8 mouse cellular contexts compared by ENCODE assay signal in genomic region chr4:129263225-129264021, GRCm38 (mm10). TPM values are rescaled to one million over a fixed set of nuclear protein-coding genes. Genes with fewer than 3 reads are reported as not detected.
DNase-seq lines count a peak whose midpoint lies in the region; ATAC-seq and TF ChIP-seq lines count a peak whose summit lies in the region.

No protein-coding gene starts in this region.

- peak; percentile 25 to 72 for DNase-seq in frontal cortex, adult 2 months (ENCODE audit: extremely low spot score in 1 of 2, low spot score in 1 of 2)
- no peak for DNase-seq in frontal cortex, postnatal 14 days (ENCODE audit: low spot score in 2 of 2)
- peak; percentile 88 for DNase-seq in NIH3T3 (ENCODE audit: low read depth)
- DNase-seq in kidney, postnatal 10 days: peak; percentile 74
- peak; percentile 89 for DNase-seq in lung, postnatal 0 days (ENCODE audit: low spot score)
- peak; percentile 79 for DNase-seq in stomach, postnatal 0 days (ENCODE audit: low spot score)

- no peaks in the 10 kb centered on the region for H3K36me3 ChIP-seq in heart, embryonic 12.5 days
- no peaks in the 10 kb centered on the region for H3K36me3 ChIP-seq in lung, postnatal 0 days (ENCODE audit: insufficient read depth, low read length)
- no peaks in the 10 kb centered on the region for H3K36me3 ChIP-seq in stomach, postnatal 0 days (ENCODE audit: control insufficient read depth, insufficient read depth, low read length)

- peak; percentile 53; the same call in 1 of the 2 replicates for TF ChIP-seq EP300 in lung, postnatal 0 days (IDR thresholded peaks at IDR 0.05)
- no peak for TF ChIP-seq EP300 in stomach, postnatal 0 days (optimal IDR thresholded peaks at IDR 0.05)

- no peak for TF ChIP-seq POLR2A in cortical plate, adult 2 months (IDR thresholded peaks at IDR 0.05; ENCODE audit: extremely low read depth, insufficient read depth, low read length)

- H3K9ac ChIP-seq in heart, embryonic 12.5 days: no peak overlapping the region
- no peak overlapping the region for H3K9ac ChIP-seq in lung, postnatal 0 days (replicated peaks; ENCODE audit: low read depth)
- H3K9ac ChIP-seq in stomach, postnatal 0 days (ENCODE audit: low read length): no peak overlapping the region

- peaks cover 3% of the 10 kb centered on the region for H3K4me1 ChIP-seq in cortical plate, adult 2 months (ENCODE audit: control insufficient read depth, insufficient read depth, low read length)
- H3K4me1 ChIP-seq in heart, embryonic 12.5 days (replicated peaks): peaks cover 23% of the 10 kb centered on the region
- H3K4me1 ChIP-seq in lung, postnatal 0 days (ENCODE audit: insufficient read depth, low read depth, low read length): peaks cover 6% of the 10 kb centered on the region; the same call in 1 of the 2 replicates
- 0 out of 2 replicates have a peak, but pooled peaks cover 3% of the 10 kb centered on the region for H3K4me1 ChIP-seq in stomach, postnatal 0 days (replicated peaks; ENCODE audit: control insufficient read depth, insufficient read depth)

- peaks cover 73% of the 10 kb centered on the region for H3K27me3 ChIP-seq in heart, embryonic 12.5 days (replicated peaks)
- no peaks in the 10 kb centered on the region for H3K27me3 ChIP-seq in lung, postnatal 0 days (replicated peaks; ENCODE audit: insufficient read depth, low read length)
- H3K27me3 ChIP-seq in stomach, postnatal 0 days (ENCODE audit: control insufficient read depth, insufficient read depth, low read length): no peaks in the 10 kb centered on the region

- no peak for TF ChIP-seq CTCF in cortical plate, adult 2 months (IDR thresholded peaks at IDR 0.05; ENCODE audit: extremely low read depth, insufficient read depth, low read length)
- no peak for TF ChIP-seq CTCF in lung, postnatal 0 days (IDR thresholded peaks at IDR 0.05)
- no peak for TF ChIP-seq CTCF in stomach, postnatal 0 days (IDR thresholded peaks at IDR 0.05; ENCODE audit: low read depth)

- H3K9me3 ChIP-seq in heart, embryonic 12.5 days (replicated peaks): no peaks in the 10 kb centered on the region
- H3K9me3 ChIP-seq in lung, postnatal 0 days (ENCODE audit: low read length): no peaks in the 10 kb centered on the region
- no peaks in the 10 kb centered on the region for H3K9me3 ChIP-seq in stomach, postnatal 0 days (ENCODE audit: control insufficient read depth, low read length)

- H3K27ac ChIP-seq in cortical plate, adult 2 months (ENCODE audit: insufficient read depth, low read length): 0 out of 2 replicates have a peak overlapping the region, but pooled peaks have one; percentile 6
- peak overlapping the region; percentile 25; the same call in 1 of the 2 replicates for H3K27ac ChIP-seq in heart, embryonic 12.5 days (ENCODE audit: poor library complexity, severe bottlenecking)
- H3K27ac ChIP-seq in lung, postnatal 0 days (ENCODE audit: low read length): peak overlapping the region; percentile 66
- H3K27ac ChIP-seq in stomach, postnatal 0 days (replicated peaks): peak overlapping the region; percentile 73

- no peak overlapping the region for H3K4me3 ChIP-seq in cortical plate, adult 2 months (ENCODE audit: insufficient read depth, low read length)
- H3K4me3 ChIP-seq in heart, embryonic 12.5 days: no peak overlapping the region
- no peak overlapping the region for H3K4me3 ChIP-seq in lung, postnatal 0 days (ENCODE audit: low read depth, low read length)
- no peak overlapping the region for H3K4me3 ChIP-seq in stomach, postnatal 0 days (ENCODE audit: low read depth, low read length)

- 20% methylated on average over 19 of the region's 19 CpGs for WGBS in heart, embryonic 12.5 days
- 26% methylated on average over 18 of the region's 19 CpGs for whole genome bisulfite sequencing in lung, postnatal 0 days
- 26% methylated on average over 19 of the region's 19 CpGs for WGBS in stomach, postnatal 0 days

- H3K4me2 ChIP-seq in heart, embryonic 12.5 days: peak overlapping the region; percentile 39
- peak overlapping the region; percentile 25; the same call in 1 of the 2 replicates for H3K4me2 ChIP-seq in lung, postnatal 0 days (replicated peaks; ENCODE audit: low read depth, low read length)
- peak overlapping the region; percentile 20; the same call in 1 of the 2 replicates for H3K4me2 ChIP-seq in stomach, postnatal 0 days (replicated peaks; ENCODE audit: low read depth)

- peak; percentile 87 for ATAC-seq in heart, embryonic 12.5 days (ENCODE audit: insufficient number of reproducible peaks, low FRiP score)
- peak; percentile 90 for ATAC-seq in lung, postnatal 0 days
- peak; percentile 84 for ATAC-seq in stomach, postnatal 0 days (ENCODE audit: low FRiP score, low TSS enrichment)

RNA-seq across cellular contexts. Expression of gene C77080, which starts 2.2 kb away (rescaled TPM):
- polyA plus RNA-seq in frontal cortex, adult 2 months (2012; rRNA removed): 7.5 and 9.2 TPM in 2 replicates
- 14.4 and 15.0 TPM in 2 replicates for polyA plus RNA-seq in cortical plate, adult 2 months (2012; rRNA removed)
- polyA plus RNA-seq in heart, embryonic 12.5 days (2016; fragmentation: Nextera tagmentation; extraction: Ambion mirVana): 1.2 and 1.6 TPM in 2 replicates
- polyA plus RNA-seq in lung, postnatal 0 days (2015; fragmentation: Nextera tagmentation; extraction: Ambion mirVana): 6.7 and 7.9 TPM in 2 replicates
- 9.6 and 10.3 TPM in 2 replicates for polyA plus RNA-seq in stomach, postnatal 0 days (2015; fragmentation: Nextera tagmentation; extraction: Ambion mirVana)

RNA-seq across cellular contexts. Expression of gene Sync, which starts 24.0 kb away (rescaled TPM):
- polyA plus RNA-seq in frontal cortex, adult 2 months (2012; rRNA removed): 1.3 TPM in 2 replicates
- 0.98 and 1.1 TPM in 2 replicates for polyA plus RNA-seq in cortical plate, adult 2 months (2012; rRNA removed)
- 1.1 and 1.3 TPM in 2 replicates for polyA plus RNA-seq in heart, embryonic 12.5 days (2016; fragmentation: Nextera tagmentation; extraction: Ambion mirVana)
- polyA plus RNA-seq in lung, postnatal 0 days (2015; fragmentation: Nextera tagmentation; extraction: Ambion mirVana): 0.80 and 0.98 TPM in 2 replicates
- polyA plus RNA-seq in stomach, postnatal 0 days (2015; fragmentation: Nextera tagmentation; extraction: Ambion mirVana): 2.9 and 3.2 TPM in 2 replicates

Comparison
In these comparisons a context has a peak if more than half of its experiments do, and no peak if none do; other contexts are left out.
1. DNase-seq: peak in frontal cortex, adult 2 months (2 of 2), NIH3T3 (single experiment), kidney, postnatal 10 days (single experiment), lung, postnatal 0 days (single experiment) and stomach, postnatal 0 days (single experiment); none in frontal cortex, postnatal 14 days (0 of 2).
2. H3K27ac ChIP-seq: peak in every context shown above with its lines; median percentile 73 in stomach, postnatal 0 days; 66 in lung, postnatal 0 days; 25 in heart, embryonic 12.5 days; 6 in cortical plate, adult 2 months.
3. Peak in every context shown above with its lines, with median percentiles within 50 percentile points of each other: ATAC-seq and H3K4me2 ChIP-seq.